Mouse (Mus musculus) lung, embryonic 16.5 days (tissue): ENCODE data around the gene Stxbp6. TPM values are rescaled to one million over a fixed set of nuclear protein-coding genes. Genes with fewer than 3 reads are reported as not detected.
A peak's percentile ranks its signal among the peaks of the same experiment; 100 is the strongest.

Experiments used
- ATAC-seq: fragments of 200-750 bp; cut with Nextera tagmentation; 2 replicates; pipeline ENCODE4 v1.8.0; 2017; ENCODE audit warnings: low read depth, mild to moderate bottlenecking, moderate library complexity
- H3K27ac ChIP-seq: fragments of 300-500 bp; sonication (generic); 2 replicates; pipeline ENCODE4 v1.5.1; 2014; ENCODE audit warnings: mild to moderate bottlenecking, control low read depth, low read length
- H3K27me3 ChIP-seq: fragments of 300-500 bp; sonication (generic); 2 replicates; pipeline ENCODE4 v1.6.1; 2014; ENCODE audit warnings: low read depth, low read length, mixed read lengths; ENCODE audit not compliant: control insufficient read depth, insufficient read depth
- H3K36me3 ChIP-seq: fragments of 300-500 bp; sonication (generic); 2 replicates; pipeline ENCODE4 v1.6.1; 2014; ENCODE audit warnings: low read length; ENCODE audit not compliant: control insufficient read depth, insufficient read depth
- H3K4me1 ChIP-seq: fragments of 300-500 bp; sonication (generic); replicated peaks from 2 replicates; pipeline ENCODE4 v1.6.1; 2014; ENCODE audit warnings: low read length, mixed read lengths; ENCODE audit not compliant: control insufficient read depth, insufficient read depth
- H3K4me2 ChIP-seq: fragments of 300-500 bp; sonication (generic); 2 replicates; pipeline ENCODE4 v1.6.1; 2014; ENCODE audit warnings: low read depth, low read length, control low read depth
- H3K4me3 ChIP-seq: fragments of 300-500 bp; sonication (generic); 2 replicates; pipeline ENCODE4 v1.5.1; 2014; ENCODE audit warnings: mild to moderate bottlenecking, low read length, control low read depth
- H3K9ac ChIP-seq: fragments of 300-500 bp; sonication (generic); 2 replicates; pipeline ENCODE4 v1.6.1; 2014; ENCODE audit warnings: low read length, control low read depth
- H3K9me3 ChIP-seq: fragments of 300-500 bp; sonication (generic); 2 replicates; pipeline ENCODE4 v1.6.1; 2016; ENCODE audit warnings: low read length; ENCODE audit not compliant: control insufficient read depth
- WGBS: fragments of 180-500 bp; shearing (Covaris S2); extraction: QIAGEN DNeasy Blood & Tissue Kit; methylation state at CpG from one replicate; pipeline ENCODE4 v1.1.7; 2014; 5-methylcytosine and 5-hydroxymethylcytosine counted together
- polyA plus RNA-seq: library from polyadenylated mRNA; unstranded; fragments of >200 nt; fragmentation: Nextera tagmentation; extraction: Ambion mirVana; gene quantifications from 2 replicates; pipeline ENCODE4 v1.2.1, GENCODE M21; 2015

Gene Stxbp6
- polyA plus RNA-seq, 1 experiment from 2014 or later, result 14.2 TPM

DNA sequence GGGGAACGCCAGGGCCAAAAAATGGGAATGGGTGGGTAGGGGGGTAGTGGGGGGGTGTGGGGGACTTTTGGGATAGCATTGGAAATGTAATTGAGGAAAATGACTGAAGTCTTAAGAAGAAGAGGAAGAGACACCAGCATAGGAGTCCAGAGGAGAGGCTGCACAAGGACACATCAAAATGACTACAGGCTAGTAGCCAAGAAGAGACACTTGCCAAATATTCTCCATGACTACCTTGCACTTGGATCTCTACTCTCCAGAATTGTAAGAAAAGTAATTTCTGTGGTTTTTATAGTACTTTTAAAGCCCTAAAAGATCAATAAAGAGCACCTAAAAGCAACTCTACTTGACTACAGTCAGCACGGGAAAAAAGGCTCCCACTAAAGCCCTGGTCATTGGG, 121.4 kb downstream of the Stxbp6 start:
- Histone ChIP-seq H3K36me3 (no peaks in the 10 kb centered on the region), H3K27me3 (no peaks in the 10 kb centered on the region), H3K9ac (no peak overlapping the region), H3K9me3 (no peaks in the 10 kb centered on the region), H3K27ac (no peak overlapping the region), H3K4me3 (no peak overlapping the region), H3K4me1 (no peaks in the 10 kb centered on the region), H3K4me2 (no peak overlapping the region)
- WGBS, result 74% methylated on average over 2 of the region's 2 CpGs
- no peak for ATAC-seq

DNA sequence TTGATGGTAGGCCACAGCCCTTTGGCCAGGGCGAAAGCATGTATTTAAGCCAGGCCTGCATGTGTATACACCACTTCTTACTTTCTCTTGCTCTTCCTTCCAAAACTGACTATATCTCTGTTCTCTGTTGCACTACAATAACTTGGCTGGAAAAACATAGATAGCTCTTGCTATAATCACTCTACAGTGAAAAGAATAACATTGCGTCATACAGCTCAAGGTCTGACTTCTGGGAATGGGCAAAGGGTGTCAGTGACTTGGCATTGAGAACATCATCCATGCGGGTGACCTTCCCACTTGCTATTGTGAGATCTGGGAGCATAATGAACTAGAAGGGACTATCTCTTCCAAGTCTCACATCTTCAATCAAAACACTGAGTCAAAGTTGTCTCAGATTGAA, 122.4 kb downstream of the Stxbp6 start:
- ATAC-seq, result no peak

DNA sequence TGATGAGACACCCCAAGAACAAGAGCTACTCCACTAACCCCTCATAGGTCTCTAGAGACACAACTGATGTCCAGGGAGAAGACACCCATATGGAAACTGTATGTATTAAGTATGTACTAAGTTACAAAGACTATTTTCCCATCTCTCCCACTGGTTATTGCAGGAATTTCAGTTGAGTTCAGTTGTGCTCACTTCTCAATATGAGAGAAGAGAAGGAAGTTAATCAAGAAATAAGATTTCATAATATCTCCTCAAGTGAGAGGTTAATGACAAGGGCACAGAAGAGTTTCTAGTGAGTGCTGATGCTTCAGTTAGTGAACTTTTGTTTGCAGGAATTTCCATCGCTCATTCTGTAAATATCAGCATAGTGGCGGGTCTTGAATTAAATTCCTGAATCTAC, 124.0 kb downstream of the Stxbp6 start:
- 71% methylated on average over 2 of the region's 2 CpGs for WGBS
- Histone ChIP-seq H3K27ac (no peak overlapping the region), H3K27me3 (no peaks in the 10 kb centered on the region)

More for the DNA sequence above, 122.4 kb downstream of the Stxbp6 start:
- Histone ChIP-seq H3K4me3 (no peak overlapping the region), H3K9ac (no peak overlapping the region), H3K4me2 (no peak overlapping the region), H3K27ac (no peak overlapping the region), H3K4me1 (no peaks in the 10 kb centered on the region), H3K36me3 (no peaks in the 10 kb centered on the region), H3K27me3 (no peaks in the 10 kb centered on the region), H3K9me3 (no peaks in the 10 kb centered on the region)
- 72% methylated on average over 3 of the region's 3 CpGs for WGBS

DNA sequence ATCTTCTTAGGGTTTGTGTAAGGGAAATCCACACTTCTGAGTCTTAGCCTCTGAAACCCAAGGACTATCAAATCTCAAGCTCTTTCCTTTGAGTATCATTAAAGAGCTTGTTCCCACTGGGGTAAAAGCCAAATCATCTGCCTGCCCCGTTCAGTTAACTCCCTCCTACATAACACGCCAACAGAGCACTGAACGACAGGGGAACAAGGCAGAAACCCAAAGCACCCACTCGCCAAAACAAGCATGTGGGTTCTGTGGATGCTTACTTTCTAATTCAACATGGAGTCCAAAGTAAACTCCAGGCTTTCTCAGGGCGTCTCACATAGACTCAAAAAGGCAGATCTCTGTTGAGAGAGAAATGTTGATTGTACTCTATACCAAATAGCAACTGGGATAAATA, 126.7 kb downstream of the Stxbp6 start:
- no peak overlapping the region for H3K9ac ChIP-seq
- H3K27me3 ChIP-seq, result no peaks in the 10 kb centered on the region

More for the DNA sequence above, 124.0 kb downstream of the Stxbp6 start:
- Histone ChIP-seq H3K4me2 (no peak overlapping the region), H3K9me3 (no peaks in the 10 kb centered on the region), H3K9ac (no peak overlapping the region), H3K4me1 (no peaks in the 10 kb centered on the region), H3K36me3 (no peaks in the 10 kb centered on the region), H3K4me3 (no peak overlapping the region)
- ATAC-seq, result no peak

DNA sequence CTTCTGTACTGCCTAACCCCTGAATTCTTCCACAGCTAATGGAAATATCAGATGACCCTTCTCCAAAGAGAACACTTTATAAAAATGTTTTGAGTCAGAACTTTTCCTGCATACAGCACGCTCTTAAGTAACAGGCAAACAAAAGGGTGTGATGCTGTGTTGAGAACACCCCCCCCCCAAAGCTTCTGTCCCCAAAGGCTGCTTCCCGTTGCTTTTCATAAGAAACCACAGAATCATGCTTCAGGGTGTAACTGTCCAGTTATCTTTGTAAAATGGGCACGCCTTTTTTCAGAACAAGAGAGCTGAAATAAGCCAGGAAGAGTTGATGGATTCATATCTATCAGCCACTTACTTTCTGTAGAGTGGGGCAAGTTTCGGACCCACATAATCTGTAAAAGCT, 134.2 kb downstream of the Stxbp6 start:
- Histone ChIP-seq H3K9ac (no peak overlapping the region), H3K4me1 (no peaks in the 10 kb centered on the region), H3K27ac (no peak overlapping the region), H3K4me2 (no peak overlapping the region), H3K36me3 (no peaks in the 10 kb centered on the region), H3K9me3 (no peaks in the 10 kb centered on the region), H3K27me3 (no peaks in the 10 kb centered on the region), H3K4me3 (no peak overlapping the region)
- 82% methylated on average over 4 of the region's 4 CpGs for WGBS
- ATAC-seq, result no peak

More for the DNA sequence above, 126.7 kb downstream of the Stxbp6 start:
- ATAC-seq, result no peak
- H3K27ac ChIP-seq, result no peak overlapping the region
- H3K4me2 ChIP-seq, result no peak overlapping the region
- WGBS, result 76% methylated on average over 5 of the region's 5 CpGs
- H3K4me3 ChIP-seq, result no peak overlapping the region
- H3K4me1 ChIP-seq, result no peaks in the 10 kb centered on the region
- H3K9me3 ChIP-seq, result no peaks in the 10 kb centered on the region
- H3K36me3 ChIP-seq, result no peaks in the 10 kb centered on the region

DNA sequence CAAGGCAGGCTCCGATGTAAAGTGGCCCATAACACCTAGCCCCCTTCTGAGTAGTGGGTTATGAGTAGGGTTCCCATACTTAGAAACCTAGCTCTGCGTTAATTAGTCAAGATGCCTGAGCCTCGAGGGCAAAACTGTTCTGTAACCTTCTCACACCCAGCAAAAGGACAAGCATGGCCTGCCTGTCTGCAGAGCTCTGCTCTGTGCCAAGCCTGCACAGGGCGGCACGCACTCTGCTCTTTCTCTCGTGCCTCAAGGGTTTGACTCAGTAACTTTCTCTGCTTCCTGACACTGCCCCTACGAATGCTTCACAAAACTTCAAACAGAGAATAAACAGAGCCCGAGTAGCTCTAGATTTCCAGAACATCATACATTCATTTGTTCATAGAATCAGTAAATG, 135.4 kb downstream of the Stxbp6 start:
- no peaks in the 10 kb centered on the region for H3K27me3 ChIP-seq
- H3K27ac ChIP-seq, result no peak overlapping the region
- no peak for ATAC-seq
- no peaks in the 10 kb centered on the region for H3K4me1 ChIP-seq
- no peaks in the 10 kb centered on the region for H3K9me3 ChIP-seq
- WGBS, result 64% methylated on average over 8 of the region's 8 CpGs
- no peak overlapping the region for H3K4me3 ChIP-seq
- no peak overlapping the region for H3K9ac ChIP-seq
- no peaks in the 10 kb centered on the region for H3K36me3 ChIP-seq
- H3K4me2 ChIP-seq, result no peak overlapping the region

DNA sequence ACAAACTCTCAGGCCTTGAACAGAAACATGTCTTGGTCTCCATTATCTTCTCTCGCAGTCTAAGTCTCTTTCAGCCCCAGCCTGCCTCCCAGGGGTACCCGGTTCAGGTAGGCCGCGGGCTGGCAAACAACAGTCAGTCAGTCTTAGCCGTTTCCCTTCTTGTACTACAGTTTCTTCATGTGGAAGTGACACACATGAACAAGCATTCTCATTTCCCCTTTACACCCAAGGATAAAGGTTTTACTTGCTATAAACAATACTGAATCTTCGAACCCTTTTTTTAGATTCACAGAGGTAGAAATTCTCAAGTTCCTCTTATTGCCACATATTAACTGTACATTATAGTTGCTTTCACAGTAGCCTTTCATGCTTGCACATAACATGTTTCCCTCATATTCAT, 141.6 kb downstream of the Stxbp6 start:
- Histone ChIP-seq H3K36me3 (no peaks in the 10 kb centered on the region), H3K27me3 (no peaks in the 10 kb centered on the region), H3K27ac (no peak overlapping the region), H3K4me2 (no peak overlapping the region), H3K4me1 (no peaks in the 10 kb centered on the region), H3K9me3 (no peaks in the 10 kb centered on the region), H3K9ac (no peak overlapping the region), H3K4me3 (no peak overlapping the region)
- ATAC-seq, result no peak
- 81% methylated on average over 6 of the region's 6 CpGs for WGBS

DNA sequence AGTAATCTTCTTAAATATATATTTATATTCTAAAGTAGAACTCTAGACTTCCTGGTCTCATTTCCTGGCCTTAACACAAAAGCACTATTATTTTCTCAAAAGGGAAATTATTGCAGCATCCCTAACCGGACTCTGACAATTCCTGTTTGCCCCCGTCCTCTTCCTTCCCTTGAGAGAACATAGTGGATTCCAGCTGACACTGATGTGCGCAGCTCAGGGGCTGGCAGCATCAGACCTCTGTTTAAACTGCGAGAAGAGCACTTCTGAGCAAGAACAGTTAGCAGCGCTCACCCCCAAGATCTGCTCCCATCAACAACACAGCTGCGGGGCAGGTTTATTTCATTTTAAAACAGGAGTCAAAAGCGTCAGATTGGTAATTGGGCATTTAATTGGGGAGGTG, 142.8 kb downstream of the Stxbp6 start:
- Histone ChIP-seq H3K4me2 (no peak overlapping the region), H3K27me3 (no peaks in the 10 kb centered on the region), H3K4me1 (no peaks in the 10 kb centered on the region), H3K36me3 (no peaks in the 10 kb centered on the region), H3K27ac (no peak overlapping the region), H3K4me3 (no peak overlapping the region), H3K9ac (no peak overlapping the region), H3K9me3 (no peaks in the 10 kb centered on the region)
- ATAC-seq, result no peak
- WGBS, result 67% methylated on average over 7 of the region's 7 CpGs

DNA sequence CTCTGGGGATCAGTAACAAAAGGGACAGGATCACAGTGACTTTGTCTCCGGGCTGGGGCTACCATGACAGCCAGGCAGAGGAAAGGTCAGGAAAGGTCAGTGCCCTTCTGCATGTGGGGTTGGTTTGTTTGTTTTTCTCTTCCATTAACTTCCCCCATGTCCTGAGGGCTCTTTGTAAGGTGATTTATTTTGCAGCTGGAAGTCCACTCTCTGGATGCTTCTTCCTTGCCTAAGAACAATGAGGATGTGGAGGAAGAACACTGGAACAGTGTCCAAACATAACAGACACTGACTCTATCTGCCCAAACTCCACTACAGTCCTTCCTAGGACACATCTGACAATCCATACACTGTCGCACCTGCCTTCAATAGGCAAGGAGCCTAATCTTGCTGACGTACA, 146.1 kb downstream of the Stxbp6 start:
- 32% methylated on average over 3 of the region's 3 CpGs for WGBS
- Histone ChIP-seq H3K9ac (no peak overlapping the region), H3K27ac (no peak overlapping the region), H3K9me3 (no peaks in the 10 kb centered on the region), H3K27me3 (no peaks in the 10 kb centered on the region), H3K36me3 (no peaks in the 10 kb centered on the region), H3K4me1 (no peaks in the 10 kb centered on the region), H3K4me3 (no peak overlapping the region), H3K4me2 (no peak overlapping the region)
- ATAC-seq, result peak; percentile 28; the same call in 1 of the 2 replicates

DNA sequence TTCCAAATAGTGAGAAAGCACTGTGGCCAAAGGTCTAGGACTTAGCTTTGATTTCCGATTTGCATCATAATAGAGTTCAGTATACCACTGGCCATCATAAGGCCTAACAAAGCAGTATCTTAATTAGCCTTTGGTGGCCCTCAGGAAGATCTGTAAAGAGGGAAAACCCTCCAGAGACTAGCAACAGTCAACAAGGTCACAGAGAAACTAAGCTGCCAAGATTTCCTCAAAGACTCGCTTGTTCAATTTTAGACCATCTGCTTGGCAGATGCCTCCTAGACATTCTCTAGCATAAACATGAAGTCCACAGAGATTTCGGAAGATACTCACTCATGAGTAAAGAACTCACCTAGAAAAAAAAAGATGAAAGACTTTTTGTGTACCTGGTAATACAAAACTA, 148.6 kb downstream of the Stxbp6 start:
- Histone ChIP-seq H3K36me3 (no peaks in the 10 kb centered on the region), H3K4me1 (peaks cover 5% of the 10 kb centered on the region; the same call in 1 of the 2 replicates), H3K9ac (no peak overlapping the region), H3K27ac (no peak overlapping the region), H3K9me3 (no peaks in the 10 kb centered on the region), H3K27me3 (no peaks in the 10 kb centered on the region), H3K4me2 (no peak overlapping the region), H3K4me3 (no peak overlapping the region)
- no peak for ATAC-seq
- 83% methylated on average over 3 of the region's 3 CpGs for WGBS
